Mouse (Mus musculus) liver, embryonic 16.5 days (tissue): ENCODE data around the gene Radil. TPM values are rescaled to one million over a fixed set of nuclear protein-coding genes. Genes with fewer than 3 reads are reported as not detected.

Experiments used
- ATAC-seq: fragments of 200-750 bp; cut with Nextera tagmentation; 2 replicates; pipeline ENCODE4 v1.8.0; 2017; ENCODE audit warnings: low read depth, mild to moderate bottlenecking, moderate number of reproducible peaks, moderate library complexity
- H3K27ac ChIP-seq: fragments of 300-500 bp; sonication (generic); 2 replicates; pipeline ENCODE4 v1.5.1; 2014; ENCODE audit warnings: mild to moderate bottlenecking, low read length
- H3K27me3 ChIP-seq: fragments of 300-500 bp; sonication (generic); 2 replicates; pipeline ENCODE4 v1.6.1; 2014; ENCODE audit warnings: low read depth, low read length, mixed read lengths; ENCODE audit not compliant: control insufficient read depth, insufficient read depth
- H3K36me3 ChIP-seq: fragments of 300-500 bp; sonication (generic); 2 replicates; pipeline ENCODE4 v1.6.1; 2014; ENCODE audit warnings: mild to moderate bottlenecking; ENCODE audit not compliant: control insufficient read depth, insufficient read depth
- H3K4me1 ChIP-seq: fragments of 300-500 bp; sonication (generic); 2 replicates; pipeline ENCODE4 v1.6.1; 2014; ENCODE audit warnings: low read depth, low read length, mixed read lengths; ENCODE audit not compliant: control insufficient read depth
- H3K4me2 ChIP-seq: fragments of 300-500 bp; sonication (generic); 2 replicates; pipeline ENCODE4 v1.6.1; 2014; ENCODE audit warnings: low read depth, low read length, mixed read lengths
- H3K4me3 ChIP-seq: fragments of 300-500 bp; sonication (generic); 2 replicates; pipeline ENCODE4 v1.5.1; 2014; ENCODE audit warnings: low read depth, mild to moderate bottlenecking, low read length
- H3K9ac ChIP-seq: fragments of 300-500 bp; sonication (generic); 2 replicates; pipeline ENCODE4 v1.6.1; 2014; ENCODE audit warnings: low read depth, low read length
- H3K9me3 ChIP-seq: fragments of 300-500 bp; sonication (generic); replicated peaks from 2 replicates; pipeline ENCODE4 v1.6.1; 2016; ENCODE audit warnings: low read length; ENCODE audit not compliant: control insufficient read depth
- WGBS: fragments of 180-500 bp; shearing (Covaris S2); extraction: QIAGEN DNeasy Blood & Tissue Kit; methylation state at CpG from one replicate; pipeline ENCODE4 v1.1.7; 2014; ENCODE audit not compliant: insufficient replicate concordance; 5-methylcytosine and 5-hydroxymethylcytosine counted together
- polyA plus RNA-seq: library from polyadenylated mRNA; unstranded; fragments of >200 nt; fragmentation: Nextera tagmentation; extraction: Ambion mirVana; gene quantifications from 2 replicates; pipeline ENCODE4 v1.2.1, GENCODE M21; 2015

The Radil gene
- polyA plus RNA-seq, 1 experiment from 2014 or later: 0.08 TPM

- Histone ChIP-seq H3K36me3 (peaks cover 16% of the 10 kb centered on the region), H3K27ac (no peak overlapping the region)
- 85% methylated on average over 9 of the region's 9 CpGs for WGBS
Measured at GRCm38 (mm10) chr5:142450846-142451245, 100.1 kb downstream of the Radil start.

GRCm38 (mm10) chr5:142448623-142449022 is 102.3 kb downstream of the Radil start:
- no peak overlapping the region for H3K4me2 ChIP-seq
- no peak for ATAC-seq
- H3K4me3 ChIP-seq: no peak overlapping the region
- no peaks in the 10 kb centered on the region for H3K9me3 ChIP-seq
- 71% methylated on average over 12 of the region's 12 CpGs for WGBS
- H3K27me3 ChIP-seq: no peaks in the 10 kb centered on the region
- H3K36me3 ChIP-seq: peaks cover 6% of the 10 kb centered on the region
- H3K27ac ChIP-seq: no peak overlapping the region
- no peak overlapping the region for H3K9ac ChIP-seq
- H3K4me1 ChIP-seq: peaks cover 34% of the 10 kb centered on the region

More at GRCm38 (mm10) chr5:142450846-142451245, 100.1 kb downstream of the Radil start:
- Histone ChIP-seq H3K9ac (no peak overlapping the region), H3K4me1 (peaks cover 12% of the 10 kb centered on the region), H3K4me2 (no peak overlapping the region), H3K27me3 (no peaks in the 10 kb centered on the region), H3K9me3 (no peaks in the 10 kb centered on the region), H3K4me3 (no peak overlapping the region)
- ATAC-seq: no peak

GRCm38 (mm10) chr5:142448076-142448475 is 102.8 kb downstream of the Radil start:
- Histone ChIP-seq H3K9me3 (no peaks in the 10 kb centered on the region), H3K4me2 (no peak overlapping the region), H3K36me3 (peaks cover 4% of the 10 kb centered on the region; the same call in 1 of the 2 replicates), H3K4me3 (no peak overlapping the region), H3K9ac (no peak overlapping the region), H3K27ac (no peak overlapping the region), H3K27me3 (no peaks in the 10 kb centered on the region), H3K4me1 (peaks cover 37% of the 10 kb centered on the region)
- ATAC-seq: peak; percentile 14; the same call in 1 of the 2 replicates
- WGBS: 6% methylated on average over 9 of the region's 9 CpGs

DNA sequence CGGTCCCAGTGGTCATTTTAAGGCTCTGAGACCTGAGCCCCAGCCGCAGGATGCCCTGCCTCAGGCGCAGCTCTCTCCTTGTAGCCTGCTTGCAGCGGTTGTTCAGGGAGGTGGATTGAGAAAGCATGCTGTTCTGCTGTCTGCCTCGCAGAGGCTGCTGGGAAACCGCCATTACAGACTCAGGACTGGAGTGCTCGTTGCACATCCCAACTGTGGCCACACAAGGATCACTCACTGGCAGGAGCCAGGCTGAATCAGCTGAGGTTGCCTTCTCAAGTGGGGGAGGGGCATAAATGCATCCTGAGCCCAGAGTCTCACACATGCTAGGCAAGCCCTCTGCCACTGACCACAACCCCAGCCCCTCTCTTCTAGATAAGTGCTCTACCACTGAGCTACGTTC is 105.2 kb downstream of the Radil start:
- no peak overlapping the region for H3K4me3 ChIP-seq
- no peaks in the 10 kb centered on the region for H3K27me3 ChIP-seq
- ATAC-seq: no peak
- peak overlapping the region; percentile 51 for H3K27ac ChIP-seq
- no peaks in the 10 kb centered on the region for H3K9me3 ChIP-seq
- WGBS: 53% methylated on average over 8 of the region's 8 CpGs
- H3K9ac ChIP-seq: 0 out of 2 replicates have a peak overlapping the region, but pooled peaks have one; percentile 15
- peaks cover 4% of the 10 kb centered on the region; the same call in 1 of the 2 replicates for H3K36me3 ChIP-seq
- peaks cover 52% of the 10 kb centered on the region for H3K4me1 ChIP-seq
- no peak overlapping the region for H3K4me2 ChIP-seq

- Histone ChIP-seq H3K4me1 (peaks cover 57% of the 10 kb centered on the region), H3K4me2 (peak overlapping the region; percentile 32)
- WGBS: 50% methylated on average over 11 of the region's 11 CpGs
Measured at GRCm38 (mm10) chr5:142444791-142445531, 105.9 kb downstream of the Radil start.

GRCm38 (mm10) chr5:142443994-142444393 is 106.9 kb downstream of the Radil start:
- Histone ChIP-seq H3K27ac (peak overlapping the region; percentile 51), H3K4me3 (no peak overlapping the region), H3K9ac (no peak overlapping the region), H3K27me3 (no peaks in the 10 kb centered on the region), H3K4me2 (no peak overlapping the region), H3K4me1 (peaks cover 66% of the 10 kb centered on the region), H3K9me3 (no peaks in the 10 kb centered on the region), H3K36me3 (no peaks in the 10 kb centered on the region)
- WGBS: 64% methylated on average over 14 of the region's 14 CpGs
- no peak for ATAC-seq

More at GRCm38 (mm10) chr5:142444791-142445531, 105.9 kb downstream of the Radil start:
- Histone ChIP-seq H3K36me3 (no peaks in the 10 kb centered on the region; the same call in 1 of the 2 replicates), H3K9me3 (no peaks in the 10 kb centered on the region), H3K9ac (no peak overlapping the region; the same call in 1 of the 2 replicates), H3K4me3 (no peak overlapping the region), H3K27me3 (no peaks in the 10 kb centered on the region), H3K27ac (peak overlapping the region; percentile 51)
- peak; percentile 51 for ATAC-seq

GRCm38 (mm10) chr5:142443514-142443913 is 107.4 kb downstream of the Radil start:
- Histone ChIP-seq H3K4me1 (peaks cover 66% of the 10 kb centered on the region), H3K9ac (no peak overlapping the region), H3K27ac (peak overlapping the region; percentile 58), H3K4me2 (0 out of 2 replicates have a peak overlapping the region, but pooled peaks have one; percentile 7), H3K9me3 (no peaks in the 10 kb centered on the region), H3K36me3 (no peaks in the 10 kb centered on the region), H3K27me3 (no peaks in the 10 kb centered on the region), H3K4me3 (peak overlapping the region; percentile 16; the same call in 1 of the 2 replicates)
- WGBS: 44% methylated on average over 15 of the region's 15 CpGs
- ATAC-seq: no peak

DNA sequence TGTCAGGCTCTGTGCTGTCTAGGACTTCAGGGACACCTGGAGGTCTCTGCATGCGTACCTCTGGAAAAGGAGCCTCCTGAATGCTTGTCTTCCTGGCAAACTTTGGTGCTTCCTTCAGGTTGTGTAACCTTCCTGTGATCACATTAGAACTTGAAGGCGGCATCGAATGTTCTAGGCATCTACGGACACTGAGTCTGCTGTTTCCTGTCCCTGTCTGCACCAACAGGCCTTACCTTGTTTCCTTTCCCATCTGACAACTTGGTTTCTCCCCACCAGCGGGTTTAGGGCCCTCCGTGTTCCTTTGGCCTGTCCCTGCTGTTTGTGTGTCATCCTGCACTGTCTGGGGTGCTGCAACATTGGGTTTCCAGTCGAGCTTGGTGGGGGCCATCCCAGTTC is 108.9 kb downstream of the Radil start:
- Histone ChIP-seq H3K4me2 (peak overlapping the region; percentile 89), H3K36me3 (no peaks in the 10 kb centered on the region), H3K4me3 (peak overlapping the region; percentile 58), H3K9me3 (no peaks in the 10 kb centered on the region), H3K9ac (no peak overlapping the region), H3K4me1 (peaks cover 60% of the 10 kb centered on the region), H3K27ac (peak overlapping the region; percentile 95), H3K27me3 (no peaks in the 10 kb centered on the region)
- no peak for ATAC-seq
- WGBS: 52% methylated on average over 7 of the region's 7 CpGs
